Mouse (Mus musculus) C2C12 (cell line): ENCODE measurements around the gene Med31.

Experiments
- CEBPB ChIP-seq: IDR thresholded peaks from one replicate; pipeline ENCODE4 v1.6.1; 2011; ENCODE audit warnings: low read depth, mild to moderate bottlenecking, control low read depth, moderate library complexity
- CTCF ChIP-seq: IDR thresholded peaks from one replicate; pipeline ENCODE4 v1.5.1; 2011; ENCODE audit not compliant: control insufficient read depth, insufficient read depth, insufficient read length
- FOSL1 ChIP-seq: IDR thresholded peaks from one replicate; pipeline ENCODE4 v1.8.0; 2011; ENCODE audit warnings: mild to moderate bottlenecking, low read length; ENCODE audit not compliant: poor library complexity, insufficient read depth, severe bottlenecking
- MAX ChIP-seq: IDR thresholded peaks from one replicate; pipeline ENCODE4 v1.6.1; 2011; ENCODE audit warnings: mild to moderate bottlenecking, control low read depth
- MYOD1 ChIP-seq: IDR thresholded peaks from one replicate; pipeline ENCODE4 v1.6.1; 2011; ENCODE audit warnings: low read depth; ENCODE audit not compliant: control insufficient read depth, insufficient read length
- MYOG ChIP-seq: IDR thresholded peaks from one replicate; pipeline ENCODE4 v1.6.1; 2011; ENCODE audit not compliant: control insufficient read depth, insufficient read length; ENCODE audit errors: extremely low read depth
- USF1 ChIP-seq: IDR thresholded peaks from one replicate; pipeline ENCODE4 v1.6.1; 2011; ENCODE audit warnings: low read depth, mild to moderate bottlenecking, control low read depth, moderate library complexity

GRCm38 (mm10) chr11:72256441-72256840, 41.0 kb upstream of the Med31 start:
- TF ChIP-seq CTCF (no peak), MAX (no peak), CEBPB (no peak), FOSL1 (no peak), USF1 (no peak), MYOD1 (no peak), MYOG (no peak)
